Mouse (Mus musculus): ENCODE data around the gene Zfp729b. TPM values are rescaled to one million over a fixed set of nuclear protein-coding genes. Genes with fewer than 3 reads are reported as not detected.

The Zfp729b gene
- polyA plus RNA-seq, 1 experiment from 2014 or later = 3.7 TPM

GRCm38 (mm10) chr13:67552505-67553346 is 56.8 kb downstream of the Zfp729b start:
- H3K27me3 ChIP-seq (ENCODE audit: control insufficient read depth, insufficient read depth, low read length) = no peaks in the 10 kb centered on the region
- ATAC-seq (ENCODE audit: insufficient number of reproducible peaks, insufficient read depth, low FRiP score, low read depth) = peak; percentile 89

GRCm38 (mm10) chr13:67545941-67546340 is 63.6 kb downstream of the Zfp729b start:
- 84% methylated on average over 1 of the region's 1 CpGs for WGBS
- no peak for ATAC-seq (ENCODE audit: insufficient number of reproducible peaks, insufficient read depth, low FRiP score, low read depth)
- Histone ChIP-seq H3K9ac (ENCODE audit: low read length) (no peak overlapping the region), H3K27ac (replicated peaks in 1 of 2; ENCODE audit: control insufficient read depth in 1 of 2, insufficient read depth in 1 of 2, low read depth in 2 of 2, low read length in 2 of 2) (no peak overlapping the region), H3K9me3 (ENCODE audit: control insufficient read depth, low read length) (no peaks in the 10 kb centered on the region), H3K4me1 (ENCODE audit: control insufficient read depth in 2 of 2, insufficient read depth in 2 of 2, low read length in 2 of 2) (no peaks in the 10 kb centered on the region), H3K4me3 (ENCODE audit: control insufficient read depth in 1 of 2, insufficient read depth in 1 of 2, low read depth in 1 of 2, low read length in 2 of 2) (no peak overlapping the region), H3K4me2 (ENCODE audit: low read length) (no peak overlapping the region), H3K27me3 (ENCODE audit: control insufficient read depth, insufficient read depth, low read length) (no peaks in the 10 kb centered on the region), H3K36me3 (ENCODE audit: control insufficient read depth, insufficient read depth, low read length) (peaks cover 48% of the 10 kb centered on the region)

More at GRCm38 (mm10) chr13:67552505-67553346, 56.8 kb downstream of the Zfp729b start:
- WGBS = under 1% methylated on average over 44 of the region's 44 CpGs
- Histone ChIP-seq H3K4me1 (ENCODE audit: control insufficient read depth in 2 of 2, insufficient read depth in 2 of 2, low read length in 2 of 2) (peaks cover 3 to 13% of the 10 kb centered on the region in 2 experiments; a peak in 3 of 4 replicates), H3K27ac (replicated peaks in 1 of 2; ENCODE audit: control insufficient read depth in 1 of 2, insufficient read depth in 1 of 2, low read depth in 2 of 2, low read length in 2 of 2) (peak overlapping the region; percentile 91 to 92), H3K4me3 (ENCODE audit: control insufficient read depth in 1 of 2, insufficient read depth in 1 of 2, low read depth in 1 of 2, low read length in 2 of 2) (peak overlapping the region; percentile 86 to 95), H3K9ac (ENCODE audit: low read length) (peak overlapping the region; percentile 92), H3K9me3 (ENCODE audit: control insufficient read depth, low read length) (no peaks in the 10 kb centered on the region), H3K4me2 (ENCODE audit: low read length) (peak overlapping the region; percentile 87), H3K36me3 (ENCODE audit: control insufficient read depth, insufficient read depth, low read length) (no peaks in the 10 kb centered on the region)

Other genes with a start within 250 kb of the Zfp729b start
- 0.89 and 0.97 TPM in 2 replicates for gene Gm28044, start 249.2 kb downstream of the Zfp729b start, polyA plus RNA-seq (2014; fragmentation: Nextera tagmentation; extraction: Ambion mirVana)
- gene Zfp953, start 249.1 kb downstream of the Zfp729b start, polyA plus RNA-seq (2014; fragmentation: Nextera tagmentation; extraction: Ambion mirVana) = 0.72 and 0.93 TPM in 2 replicates
- gene Gm28041, start 234.0 kb downstream of the Zfp729b start, polyA plus RNA-seq (2014; fragmentation: Nextera tagmentation; extraction: Ambion mirVana) = 0.73 TPM in 1 of 2 replicates, not detected in the other
- gene Zfp456, start 233.9 kb downstream of the Zfp729b start, polyA plus RNA-seq (2014; fragmentation: Nextera tagmentation; extraction: Ambion mirVana) = 1.2 and 1.4 TPM in 2 replicates
- 2.8 and 4.6 TPM in 2 replicates for gene Zfp429, start 209.9 kb downstream of the Zfp729b start, polyA plus RNA-seq (2014; fragmentation: Nextera tagmentation; extraction: Ambion mirVana)
- 0.36 and 0.49 TPM in 2 replicates for gene Zfp459, start 188.3 kb downstream of the Zfp729b start, polyA plus RNA-seq (2014; fragmentation: Nextera tagmentation; extraction: Ambion mirVana)
- gene Zfp874a, start 158.1 kb downstream of the Zfp729b start, polyA plus RNA-seq (2014; fragmentation: Nextera tagmentation; extraction: Ambion mirVana) = 4.8 and 5.8 TPM in 2 replicates
- 2.3 and 2.6 TPM in 2 replicates for gene Zfp874b, start 125.4 kb downstream of the Zfp729b start, polyA plus RNA-seq (2014; fragmentation: Nextera tagmentation; extraction: Ambion mirVana)
- 8.8 and 9.0 TPM in 2 replicates for gene Zfp58, start 109.2 kb downstream of the Zfp729b start, polyA plus RNA-seq (2014; fragmentation: Nextera tagmentation; extraction: Ambion mirVana)
- gene Gm26965, start 83.6 kb downstream of the Zfp729b start, polyA plus RNA-seq (2014; fragmentation: Nextera tagmentation; extraction: Ambion mirVana) = not detected in 2 replicates
- gene Zfp87, start 83.5 kb downstream of the Zfp729b start, polyA plus RNA-seq (2014; fragmentation: Nextera tagmentation; extraction: Ambion mirVana) = 19.3 and 22.0 TPM in 2 replicates
- 8.3 and 9.6 TPM in 2 replicates for gene Zfp748, start 55.9 kb downstream of the Zfp729b start, polyA plus RNA-seq (2014; fragmentation: Nextera tagmentation; extraction: Ambion mirVana)
- 0.20 TPM in 1 of 2 replicates, not detected in the other for gene Gm49345, start 28.1 kb upstream of the Zfp729b start, polyA plus RNA-seq (2014; fragmentation: Nextera tagmentation; extraction: Ambion mirVana)
- gene Zfp729a, start 28.1 kb upstream of the Zfp729b start, polyA plus RNA-seq (2014; fragmentation: Nextera tagmentation; extraction: Ambion mirVana) = 1.8 and 1.9 TPM in 2 replicates
- gene Zfp738, start 77.4 kb upstream of the Zfp729b start, polyA plus RNA-seq (2014; fragmentation: Nextera tagmentation; extraction: Ambion mirVana) = 7.9 and 9.1 TPM in 2 replicates
- 2.1 and 2.4 TPM in 2 replicates for gene Zfp65, start 119.5 kb upstream of the Zfp729b start, polyA plus RNA-seq (2014; fragmentation: Nextera tagmentation; extraction: Ambion mirVana)
- 3.8 and 4.3 TPM in 2 replicates for gene Zfp85, start 145.5 kb upstream of the Zfp729b start, polyA plus RNA-seq (2014; fragmentation: Nextera tagmentation; extraction: Ambion mirVana)
- gene Zfp493, start 170.0 kb upstream of the Zfp729b start, polyA plus RNA-seq (2014; fragmentation: Nextera tagmentation; extraction: Ambion mirVana) = 1.3 and 1.5 TPM in 2 replicates
- 4.1 and 4.7 TPM in 2 replicates for gene Zfp273, start 204.0 kb upstream of the Zfp729b start, polyA plus RNA-seq (2014; fragmentation: Nextera tagmentation; extraction: Ambion mirVana)
- 0.55 and 2.1 TPM in 2 replicates for gene Gm10037, start 221.4 kb upstream of the Zfp729b start, polyA plus RNA-seq (2014; fragmentation: Nextera tagmentation; extraction: Ambion mirVana)

Measured in heart, embryonic 14.5 days (tissue).